Mouse (Mus musculus) testis, adult 2 months (tissue): ENCODE data around the gene Fam171a1.

Source experiments
- CTCF ChIP-seq: fragments of 200-500 bp; IDR thresholded peaks from 2 replicates; pipeline ENCODE4 v1.5.1; 2012; ENCODE audit warnings: low read depth, mild to moderate bottlenecking, inconsistent platforms, low read length, moderate library complexity; ENCODE audit not compliant: control insufficient read depth, insufficient read depth, insufficient replicate concordance
- POLR2A ChIP-seq: fragments of 200-500 bp; IDR thresholded peaks from 2 replicates; pipeline ENCODE4 v1.6.1; 2012; ENCODE audit warnings: low read depth, mild to moderate bottlenecking, inconsistent platforms, low read length, moderate library complexity; ENCODE audit not compliant: control insufficient read depth

GRCm38 (mm10) chr2:3169403-3169747 is 55.4 kb downstream of the Fam171a1 start:
- TF ChIP-seq CTCF (no peak), POLR2A (no peak)
